Mouse (Mus musculus): ENCODE measurements around the gene Hyal1. TPM values are rescaled to one million over a fixed set of nuclear protein-coding genes. Genes with fewer than 3 reads are reported as not detected.

Hyal1 gene
- total and polyA plus RNA-seq, 3 experiments, result 0.40 to 0.59 TPM; not detected in 1

DNA sequence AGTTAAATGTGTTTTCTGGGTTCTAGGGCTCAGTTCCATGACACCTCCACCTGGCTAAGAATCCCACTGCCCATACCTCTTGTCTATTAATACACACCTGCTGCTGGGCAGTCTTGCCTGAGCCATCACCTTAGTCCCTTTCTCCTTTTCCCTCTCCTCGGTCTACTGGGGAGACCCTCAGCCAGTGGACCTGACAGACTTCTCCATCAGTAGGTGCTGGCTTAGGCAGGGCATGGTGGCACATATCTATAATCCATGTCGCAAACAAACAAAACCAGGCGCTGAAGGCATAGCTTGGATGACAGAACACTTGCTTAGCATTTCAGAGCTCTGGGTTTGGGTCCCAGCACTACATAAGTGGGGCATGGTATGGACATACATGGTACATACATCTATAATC lies 38.0 kb upstream of the Hyal1 start:
- Histone ChIP-seq H3K27me3 (replicated peaks) (no peaks in the 10 kb centered on the region), H3K9me3 (replicated peaks; ENCODE audit: low read length) (no peaks in the 10 kb centered on the region), H3K9ac (ENCODE audit: insufficient read depth, low read depth) (no peak overlapping the region), H3K36me3 (replicated peaks in 1 of 2; ENCODE audit: control insufficient read depth in 1 of 2, insufficient read depth in 1 of 2, low read length in 1 of 2) (peaks cover 33 to 50% of the 10 kb centered on the region in 2 experiments), H3K4me2 (ENCODE audit: insufficient read depth, low read depth, poor library complexity, severe bottlenecking) (no peak overlapping the region), H3K27ac (ENCODE audit: insufficient read depth, low read depth) (no peak overlapping the region), H3K4me3 (replicated peaks in 1 of 3; ENCODE audit: low read depth in 2 of 3, low read length in 2 of 3, poor library complexity in 1 of 3) (no peak overlapping the region), H3K4me1 (ENCODE audit: control insufficient read depth in 1 of 2, insufficient read depth in 2 of 2) (peaks cover 9 to 40% of the 10 kb centered on the region in 2 experiments), H3K79me2 (replicated peaks; ENCODE audit: control insufficient read depth, extremely low read depth, insufficient read depth, poor library complexity, severe bottlenecking) (peaks cover 36% of the 10 kb centered on the region)
- in situ Hi-C loops (cut with MboI; ENCODE audit: low pct_ligation_motif_present, low pct_unique_long_range_greater_than_20kb, low sequenced_read_pairs), result no loop called here
- dilution Hi-C loops (cut with MboI; ENCODE audit: extremely low pct_ligation_motif_present, extremely low pct_unique_long_range_greater_than_20kb, low sequenced_read_pairs), result no loop called here
- no peak for DNase-seq (ENCODE audit: extremely low read depth)
- TF ChIP-seq ETS1 (conservative IDR thresholded peaks at IDR 0.05; ENCODE audit: low read depth, low read length) (no peak), ZC3H11A (IDR thresholded peaks at IDR 0.05; ENCODE audit: low read depth, low read length) (no peak), CHD1 (IDR thresholded peaks at IDR 0.05; ENCODE audit: low read depth, low read length) (no peak), USF1 (IDR thresholded peaks at IDR 0.05; ENCODE audit: low read depth, low read length) (no peak), POLR2AphosphoS2 (IDR thresholded peaks at IDR 0.05; ENCODE audit: low read depth, low read length) (no peak), HCFC1 (IDR thresholded peaks at IDR 0.05; ENCODE audit: low read depth, low read length) (no peak), ELF1 (IDR thresholded peaks at IDR 0.05; ENCODE audit: low read depth, low read length) (no peak), NELFE (IDR thresholded peaks at IDR 0.05; ENCODE audit: low read depth, low read length) (no peak), POLR2A (IDR thresholded peaks at IDR 0.05; ENCODE audit: low read depth, low read length) (no peak), RAD21 (IDR thresholded peaks at IDR 0.05; ENCODE audit: low read depth, low read length) (no peak), JUND (conservative IDR thresholded peaks at IDR 0.05; ENCODE audit: low read depth, low read length) (no peak), SIN3A (IDR thresholded peaks at IDR 0.05; ENCODE audit: low read length) (no peak), MEF2A (IDR thresholded peaks at IDR 0.05; ENCODE audit: borderline replicate concordance, low read depth, low read length) (no peak), ZKSCAN1 (IDR thresholded peaks at IDR 0.05; ENCODE audit: borderline replicate concordance, low read depth, low read length) (no peak), TCF12 (IDR thresholded peaks at IDR 0.05; ENCODE audit: low read depth, low read length) (no peak), SMC3 (IDR thresholded peaks at IDR 0.05; ENCODE audit: low read depth, low read length) (no peak), EP300 (IDR thresholded peaks at IDR 0.05; ENCODE audit: low read length) (no peak), TBP (conservative IDR thresholded peaks at IDR 0.05; ENCODE audit: low read depth, low read length) (no peak), MAFK (IDR thresholded peaks at IDR 0.05; ENCODE audit: insufficient replicate concordance, low read length) (no peak)

- H3K79me2 ChIP-seq (replicated peaks; ENCODE audit: control insufficient read depth, extremely low read depth, insufficient read depth, poor library complexity, severe bottlenecking), result peaks cover 26% of the 10 kb centered on the region
- peaks cover 9 to 40% of the 10 kb centered on the region in 2 experiments for H3K4me1 ChIP-seq (ENCODE audit: control insufficient read depth in 1 of 2, insufficient read depth in 2 of 2)
- no peaks in the 10 kb centered on the region for H3K9me3 ChIP-seq (replicated peaks; ENCODE audit: low read length)
- H3K36me3 ChIP-seq (replicated peaks in 1 of 2; ENCODE audit: control insufficient read depth in 1 of 2, insufficient read depth in 1 of 2, low read length in 1 of 2), result peaks cover 43 to 61% of the 10 kb centered on the region in 2 experiments
- DNase-seq (ENCODE audit: extremely low read depth), result no peak
- no peak overlapping the region for H3K9ac ChIP-seq (ENCODE audit: insufficient read depth, low read depth)
- H3K4me3 ChIP-seq (replicated peaks in 1 of 3; ENCODE audit: low read depth in 2 of 3, low read length in 2 of 3, poor library complexity in 1 of 3), result no peak overlapping the region
- no peaks in the 10 kb centered on the region for H3K27me3 ChIP-seq (replicated peaks)
- in situ Hi-C loops (cut with MboI; ENCODE audit: low pct_ligation_motif_present, low pct_unique_long_range_greater_than_20kb, low sequenced_read_pairs), result no loop called here
- dilution Hi-C loops (cut with MboI; ENCODE audit: extremely low pct_ligation_motif_present, extremely low pct_unique_long_range_greater_than_20kb, low sequenced_read_pairs), result no loop called here
- TF ChIP-seq ZC3H11A (IDR thresholded peaks at IDR 0.05; ENCODE audit: low read depth, low read length), result no peak
- no peak for TF ChIP-seq HCFC1 (IDR thresholded peaks at IDR 0.05; ENCODE audit: low read depth, low read length)
- no peak for TF ChIP-seq ZMIZ1 (IDR thresholded peaks at IDR 0.05; ENCODE audit: low read depth, low read length)
- no peak for TF ChIP-seq TBP (conservative IDR thresholded peaks at IDR 0.05; ENCODE audit: low read depth, low read length)
- no peak for TF ChIP-seq CTCF (conservative IDR thresholded peaks at IDR 0.05 in 1 of 2, IDR thresholded peaks at IDR 0.05 in 1 of 2; ENCODE audit: low read depth in 2 of 2, low read length in 2 of 2)
- TF ChIP-seq UBTF (IDR thresholded peaks at IDR 0.05; ENCODE audit: low read depth, low read length), result no peak
- no peak for TF ChIP-seq BHLHE40 (IDR thresholded peaks at IDR 0.05; ENCODE audit: low read depth, low read length)
- no peak for TF ChIP-seq PAX5 (IDR thresholded peaks at IDR 0.05; ENCODE audit: low read length)
- TF ChIP-seq CHD1 (IDR thresholded peaks at IDR 0.05; ENCODE audit: low read depth, low read length), result no peak
- TF ChIP-seq MAX (IDR thresholded peaks at IDR 0.05; ENCODE audit: low read length), result no peak
- H3K27ac ChIP-seq (ENCODE audit: insufficient read depth, low read depth), result no peak overlapping the region
- no peak overlapping the region for H3K4me2 ChIP-seq (ENCODE audit: insufficient read depth, low read depth, poor library complexity, severe bottlenecking)
These were observed 36.8 kb upstream of the Hyal1 start for GRCm38 (mm10) chr9:107539940-107540339.
